Mouse (Mus musculus): ENCODE data around the gene Rnf20. TPM values are rescaled to one million over a fixed set of nuclear protein-coding genes. Genes with fewer than 3 reads are reported as not detected.

Gene Rnf20
- total RNA-seq, 2 experiments from 2014 or later = 32.3 to 32.6 TPM

DNA sequence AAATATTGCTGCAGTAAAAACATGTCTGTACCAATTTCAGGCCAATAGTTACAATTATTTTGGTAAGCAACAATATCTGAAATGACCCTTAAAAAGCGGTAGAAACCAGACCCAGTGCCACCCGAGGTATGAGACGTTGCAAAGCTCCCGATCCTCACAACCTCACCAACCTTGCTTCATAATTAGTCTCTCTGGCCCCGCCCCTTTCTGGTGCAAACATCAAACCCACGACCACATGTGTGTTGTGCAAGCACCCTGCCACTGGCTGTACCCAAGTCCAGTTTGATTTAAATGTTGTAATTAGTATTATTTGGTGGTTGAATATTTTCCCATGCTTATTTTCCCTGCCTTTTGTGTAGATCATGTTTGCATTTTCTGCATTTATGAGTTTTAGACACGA lies 45.0 kb downstream of the Rnf20 start:
- intact Hi-C loops (cut with DNase I) = no loop called here
- H3K4me3 ChIP-seq = no peak overlapping the region
- DNase-seq = no peak
- H3K27ac ChIP-seq = no peak overlapping the region
- TF ChIP-seq CTCF (IDR thresholded peaks at IDR 0.05) = no peak

DNA sequence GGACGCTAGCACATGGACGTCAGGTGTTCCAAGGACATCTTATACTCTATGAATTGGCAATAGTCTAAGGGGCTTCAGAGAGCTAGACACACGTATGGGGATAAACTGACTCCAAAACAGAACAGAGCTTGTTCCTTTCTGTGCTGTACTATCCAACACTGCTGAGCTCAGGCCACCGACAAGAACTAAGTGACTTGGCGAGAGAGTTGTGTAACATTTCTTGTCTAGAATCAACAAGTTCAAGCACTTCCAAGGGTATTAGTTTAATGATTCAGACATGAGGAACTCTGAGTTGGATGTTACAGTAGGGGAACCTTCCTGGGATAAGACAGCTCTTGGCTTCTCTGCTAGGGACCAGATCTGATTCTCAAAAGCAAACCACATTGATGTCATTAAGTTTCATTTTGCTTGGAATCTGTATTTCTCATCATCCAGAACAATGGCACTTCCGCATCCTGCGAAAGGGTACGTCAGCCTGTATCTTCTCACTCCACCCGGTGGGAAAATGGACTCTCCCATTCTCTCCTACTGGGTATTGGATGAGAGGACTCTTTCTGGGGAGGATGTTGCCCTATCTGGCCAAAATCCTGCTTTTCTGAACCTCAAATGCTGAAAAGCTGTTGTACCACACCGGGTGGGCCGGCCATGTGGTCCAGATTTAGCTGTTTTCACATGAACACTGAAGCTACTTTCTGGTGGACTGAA lies 48.5 kb downstream of the Rnf20 start:
- H3K4me3 ChIP-seq = no peak overlapping the region
- DNase-seq = no peak
- no peak for TF ChIP-seq CTCF (IDR thresholded peaks at IDR 0.05)
- intact Hi-C loops (cut with DNase I) = no loop called here
- H3K27ac ChIP-seq = no peak overlapping the region

DNA sequence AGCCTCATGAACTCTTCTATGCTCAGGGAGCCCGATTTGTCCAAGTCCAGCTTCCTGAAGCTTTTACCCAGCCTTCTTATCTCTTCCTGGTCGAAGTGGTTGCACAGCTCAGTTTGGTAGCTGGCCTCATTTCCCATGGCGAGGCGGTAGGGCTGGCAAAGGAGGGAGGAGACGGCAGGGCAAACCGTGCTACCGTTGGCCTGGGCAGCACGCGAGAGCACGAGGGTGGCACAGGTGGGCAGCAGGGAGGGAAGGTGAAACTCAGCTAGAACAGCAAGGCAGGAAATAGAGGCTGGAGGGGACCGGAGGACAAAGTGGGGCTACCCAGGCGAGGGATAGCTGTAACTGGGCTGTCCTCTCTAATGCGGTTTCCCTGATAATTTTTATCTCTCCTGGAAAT lies 50.0 kb downstream of the Rnf20 start, which contains the start of gene Ppp3r2:
Gene Ppp3r2 (minus strand): TSS at position 213 of the 400 bp plus-strand sequence.
- Histone ChIP-seq H3K27ac (no peak within 1 kb of the TSS), H3K4me3 (no peak within 1 kb of the TSS)
- DNase-seq = no peak
- TF ChIP-seq CTCF (IDR thresholded peaks at IDR 0.05) = no peak
- intact Hi-C loops (cut with DNase I) = no loop called here

DNA sequence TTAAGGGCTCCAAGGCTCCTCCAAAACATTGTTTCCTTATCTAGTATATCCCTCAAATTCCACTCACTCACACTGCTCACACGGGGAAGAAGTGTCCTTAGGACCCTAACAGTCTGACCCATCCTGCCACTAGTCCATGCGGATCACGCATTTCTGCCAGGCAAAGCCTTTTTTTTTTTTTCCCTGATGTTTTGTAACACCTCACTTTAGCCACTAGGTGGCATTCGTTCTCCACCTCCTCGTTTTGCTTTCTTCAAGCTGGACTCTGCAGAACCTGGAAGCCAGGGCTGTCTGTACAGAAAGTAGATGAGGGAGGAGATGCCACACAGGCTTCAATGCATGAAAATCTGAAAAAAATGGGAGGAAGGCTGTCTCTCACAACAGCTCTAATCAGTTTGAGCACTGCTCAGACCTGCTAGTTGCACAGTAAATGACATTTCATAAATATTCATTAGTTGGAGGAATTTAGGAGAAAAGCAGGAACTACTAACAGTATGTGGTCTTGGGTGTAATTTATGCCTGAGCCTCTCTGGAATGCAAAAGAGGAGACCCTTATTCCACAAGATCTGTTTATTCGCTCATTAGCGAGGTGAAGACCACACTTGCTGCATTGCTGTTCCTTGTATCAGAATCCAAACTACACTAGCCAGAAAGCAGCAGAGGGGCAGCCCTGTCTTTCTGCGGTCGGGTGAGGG lies 56.9 kb downstream of the Rnf20 start:
- Histone ChIP-seq H3K4me3 (no peak overlapping the region), H3K27ac (no peak overlapping the region)
- DNase-seq = peak; percentile 22

DNA sequence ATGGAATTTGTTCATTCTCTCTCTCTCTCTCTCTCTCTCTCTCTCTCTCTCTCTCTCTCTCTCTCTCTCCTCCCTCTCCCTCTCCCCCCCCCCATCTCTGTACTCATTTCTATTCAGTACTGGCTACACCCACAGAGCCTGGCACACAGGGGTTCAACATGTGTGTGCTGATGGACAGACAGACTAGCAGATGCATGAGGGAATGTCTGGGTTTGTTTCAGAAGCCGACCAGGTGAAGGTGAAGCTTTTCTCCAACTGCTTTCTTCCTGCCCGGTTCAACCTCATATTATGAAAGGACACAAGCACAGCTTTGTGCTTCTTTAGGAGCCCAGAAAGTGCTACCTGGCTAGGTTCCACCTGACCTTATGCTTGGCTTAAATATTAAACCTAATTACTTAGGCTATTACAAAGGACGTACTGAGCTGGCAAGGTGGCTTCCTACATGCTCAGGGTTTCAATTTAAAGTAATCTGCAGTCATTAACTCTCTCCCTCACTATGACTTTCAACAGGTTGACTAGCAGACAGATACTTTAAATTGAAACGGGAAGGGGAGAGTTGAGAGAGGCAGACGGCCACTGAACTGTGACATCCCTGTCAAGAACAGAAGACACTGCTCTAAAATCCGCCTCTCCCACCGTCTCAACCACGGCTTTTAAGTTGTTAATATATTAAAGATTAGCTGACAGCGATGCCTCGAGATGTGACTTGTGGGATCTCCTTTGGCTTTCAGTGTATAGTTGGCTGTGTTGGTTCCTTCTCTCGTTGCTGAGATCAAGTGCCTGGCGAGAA lies 59.8 kb downstream of the Rnf20 start:
- intact Hi-C loops (cut with DNase I) = no loop called here
- TF ChIP-seq CTCF (IDR thresholded peaks at IDR 0.05) = no peak

More for the DNA sequence above, 56.9 kb downstream of the Rnf20 start:
- intact Hi-C loops (cut with DNase I) = loop anchor here (5.0 kb wide), 1 partner anchor 269 kb away; no protein-coding TSS in a partner anchor
- TF ChIP-seq CTCF (IDR thresholded peaks at IDR 0.05) = peak; percentile 84

More for the DNA sequence above, 59.8 kb downstream of the Rnf20 start:
- no peak overlapping the region for H3K27ac ChIP-seq
- no peak overlapping the region for H3K4me3 ChIP-seq
- no peak for DNase-seq

Other genes starting within 250 kb of the Rnf20 start
- gene Acnat2, start 223.9 kb upstream of the Rnf20 start, total RNA-seq (2021) = not detected
- not detected for gene Acnat1, start 158.1 kb upstream of the Rnf20 start, total RNA-seq (2021)
- under 1 TPM in 1 of 2 experiments, not detected in 1; 0.39 TPM for gene Baat, start 125.4 kb upstream of the Rnf20 start, total RNA-seq (2021)
- gene Mrpl50, start 110.9 kb upstream of the Rnf20 start, total RNA-seq (2021) = 10 to 100 TPM; 33.0 to 36.6 TPM
- gene Zfp189, start 110.8 kb upstream of the Rnf20 start, total RNA-seq (2021) = 1 to 10 TPM; 4.2 to 4.4 TPM
- gene Aldob, start 82.5 kb upstream of the Rnf20 start, total RNA-seq (2021) = not detected
- gene Tmem246, start 34.1 kb upstream of the Rnf20 start, total RNA-seq (2021) = 10 to 100 TPM; 32.1 to 34.0 TPM
- not detected for gene Ppp3r2, start 50.0 kb downstream of the Rnf20 start, total RNA-seq (2021)
- under 1 TPM in 1 of 2 experiments, not detected in 1; 0.08 TPM for gene Grin3a, start 213.7 kb downstream of the Rnf20 start, total RNA-seq (2021)